Mouse (Mus musculus) kidney, embryonic 14.5 days (tissue): ENCODE measurements around the gene Abcc1. TPM values are rescaled to one million over a fixed set of nuclear protein-coding genes. Genes with fewer than 3 reads are reported as not detected.

Experiments used
- ATAC-seq: fragments of 200-750 bp; cut with Nextera tagmentation; 2 replicates; pipeline ENCODE4 v1.8.0; 2017; ENCODE audit warnings: moderate number of reproducible peaks, mild to moderate bottlenecking, moderate TSS enrichment, moderate library complexity; ENCODE audit not compliant: low FRiP score, low TSS enrichment
- H3K27ac ChIP-seq: fragments of 300-500 bp; sonication (generic); 2 replicates; pipeline ENCODE4 v1.5.1; 2014; ENCODE audit warnings: low read depth, mild to moderate bottlenecking, low read length, moderate library complexity, mixed read lengths
- H3K27me3 ChIP-seq: fragments of 300-500 bp; sonication (generic); 2 replicates; pipeline ENCODE4 v1.6.1; 2014; ENCODE audit warnings: mild to moderate bottlenecking, low read length; ENCODE audit not compliant: control insufficient read depth, insufficient read depth
- H3K36me3 ChIP-seq: fragments of 300-500 bp; sonication (generic); 2 replicates; pipeline ENCODE4 v1.6.1; 2014; ENCODE audit warnings: low read length, mixed read lengths; ENCODE audit not compliant: control insufficient read depth, insufficient read depth
- H3K4me1 ChIP-seq: fragments of 300-500 bp; sonication (generic); 2 replicates; pipeline ENCODE4 v1.6.1; 2014; ENCODE audit warnings: low read length, mixed read lengths; ENCODE audit not compliant: control insufficient read depth, insufficient read depth
- H3K4me2 ChIP-seq: fragments of 300-500 bp; sonication (generic); replicated peaks from 2 replicates; pipeline ENCODE4 v1.6.1; 2014; ENCODE audit warnings: low read depth, mild to moderate bottlenecking, low read length
- H3K4me3 ChIP-seq: fragments of 300-500 bp; sonication (generic); 2 replicates; pipeline ENCODE4 v1.5.1; 2014; ENCODE audit warnings: mild to moderate bottlenecking, low read length
- H3K9ac ChIP-seq: fragments of 300-500 bp; sonication (generic); 2 replicates; pipeline ENCODE4 v1.6.1; 2014; ENCODE audit warnings: low read depth, mild to moderate bottlenecking, low read length, moderate library complexity
- H3K9me3 ChIP-seq: fragments of 300-500 bp; sonication (generic); 2 replicates; pipeline ENCODE4 v1.6.1; 2016; ENCODE audit warnings: low read length; ENCODE audit not compliant: control insufficient read depth
- WGBS: fragments of 180-500 bp; shearing (Covaris S2); extraction: QIAGEN DNeasy Blood & Tissue Kit; methylation state at CpG from one replicate; pipeline ENCODE4 v1.1.7; 2014; 5-methylcytosine and 5-hydroxymethylcytosine counted together
- polyA plus RNA-seq: library from polyadenylated mRNA; unstranded; fragments of >200 nt; fragmentation: Nextera tagmentation; extraction: Ambion mirVana; gene quantifications from 2 replicates; pipeline ENCODE4 v1.2.1, GENCODE M21; 2014

The Abcc1 gene
- polyA plus RNA-seq, 1 experiment from 2014 or later, result 13.6 TPM

DNA sequence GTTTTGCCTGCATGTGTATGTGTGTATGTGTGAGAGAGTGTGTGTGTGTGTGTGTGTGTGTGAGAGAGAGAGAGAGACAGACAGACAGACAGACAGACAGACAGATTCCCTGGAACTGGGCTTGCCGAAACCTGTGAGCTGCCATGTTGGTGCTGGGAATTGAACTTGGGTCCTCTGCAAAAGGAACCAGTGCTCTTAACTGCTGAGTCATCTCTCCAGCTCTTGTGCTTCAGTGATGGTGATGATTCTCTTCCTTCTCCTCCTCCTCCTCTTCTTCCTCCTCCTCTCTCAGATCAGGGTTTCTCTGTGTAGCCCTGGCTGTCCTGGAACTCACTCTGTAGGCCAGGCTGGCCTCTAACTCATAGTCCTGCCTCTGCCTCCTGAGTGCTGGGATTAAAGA is 4.7 kb downstream of the Abcc1 start:
- H3K27me3 ChIP-seq, result no peaks in the 10 kb centered on the region
- no peaks in the 10 kb centered on the region; the same call in 1 of the 2 replicates for H3K4me1 ChIP-seq
- no peak overlapping the region for H3K4me3 ChIP-seq
- no peak overlapping the region for H3K9ac ChIP-seq
- no peak overlapping the region for H3K27ac ChIP-seq
- no peaks in the 10 kb centered on the region for H3K9me3 ChIP-seq
- no peaks in the 10 kb centered on the region for H3K36me3 ChIP-seq
- no peak overlapping the region for H3K4me2 ChIP-seq
- 94% methylated on average over 1 of the region's 1 CpGs for WGBS
- no peak for ATAC-seq

DNA sequence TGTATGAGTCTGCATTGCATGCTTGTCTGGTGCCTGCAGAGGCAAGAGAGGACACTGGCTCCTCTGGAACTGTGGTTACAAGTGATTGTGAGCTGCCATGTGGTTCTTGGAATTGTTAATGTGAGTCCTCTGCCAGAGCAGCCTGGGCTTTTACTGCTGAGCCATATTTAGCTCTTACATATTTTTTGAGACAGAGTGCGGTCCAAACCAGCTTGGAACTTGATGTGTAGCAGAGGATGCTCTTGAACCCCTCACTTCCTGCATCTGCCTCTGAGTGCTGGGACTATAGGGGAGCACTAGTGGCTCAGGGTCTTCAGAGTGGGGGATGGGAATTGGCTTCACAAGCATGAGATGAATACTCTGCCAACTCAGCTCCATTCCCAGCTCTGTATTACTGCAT is 10.0 kb downstream of the Abcc1 start:
- H3K4me1 ChIP-seq, result peaks cover 12% of the 10 kb centered on the region
- no peaks in the 10 kb centered on the region for H3K9me3 ChIP-seq
- H3K27me3 ChIP-seq, result no peaks in the 10 kb centered on the region
- H3K36me3 ChIP-seq, result no peaks in the 10 kb centered on the region
- 85% methylated on average over 1 of the region's 1 CpGs for WGBS
- H3K4me3 ChIP-seq, result no peak overlapping the region
- H3K27ac ChIP-seq, result no peak overlapping the region
- H3K9ac ChIP-seq, result no peak overlapping the region
- no peak for ATAC-seq
- no peak overlapping the region for H3K4me2 ChIP-seq

DNA sequence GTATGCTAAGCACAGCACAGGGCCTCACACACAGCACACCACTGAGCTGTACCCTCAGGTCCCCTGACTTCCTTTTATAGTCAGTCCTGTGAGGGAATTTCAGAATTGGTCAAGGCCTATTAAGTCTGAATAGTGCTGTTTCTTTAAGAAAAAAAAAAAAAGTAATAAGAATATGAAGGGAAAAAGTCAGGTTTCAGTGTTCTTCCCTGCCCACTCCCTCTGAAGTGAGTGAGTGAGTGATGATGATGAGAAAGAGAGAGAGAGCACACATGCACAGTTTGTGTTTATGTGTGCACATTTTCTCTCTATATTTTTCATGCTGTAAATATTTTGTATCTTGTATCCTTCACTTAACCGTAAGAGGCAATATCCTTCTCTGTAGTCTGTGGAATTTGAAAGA is 11.0 kb downstream of the Abcc1 start:
- peak overlapping the region; percentile 12; the same call in 1 of the 2 replicates for H3K27ac ChIP-seq
- no peak overlapping the region for H3K4me2 ChIP-seq

DNA sequence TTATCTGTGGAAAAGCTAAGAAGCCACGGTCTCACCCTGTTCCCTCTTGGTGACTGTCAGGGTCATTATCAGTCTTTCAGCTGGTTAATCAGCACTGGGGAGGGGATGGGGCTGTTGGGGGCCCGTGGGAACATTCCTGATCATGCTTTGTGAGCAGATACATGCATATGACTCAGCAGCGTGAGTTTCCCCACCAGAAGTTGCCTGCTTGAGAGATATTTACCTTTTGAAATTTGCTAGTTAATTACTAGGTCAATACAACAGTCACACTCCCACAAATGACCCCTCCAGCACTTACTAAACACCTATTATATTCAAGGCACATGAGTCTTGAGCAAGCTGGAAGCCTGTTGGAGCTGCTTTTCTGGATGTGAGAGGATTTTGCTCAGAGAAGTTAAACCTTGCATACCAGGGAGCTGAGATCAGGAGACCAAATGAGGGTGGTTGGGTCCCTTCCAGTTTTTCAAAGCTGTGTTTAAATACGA is 11.5 kb downstream of the Abcc1 start:
- Histone ChIP-seq H3K4me1 (peaks cover 12% of the 10 kb centered on the region), H3K4me2 (no peak overlapping the region), H3K9ac (no peak overlapping the region), H3K27ac (peak overlapping the region; percentile 12; the same call in 1 of the 2 replicates), H3K9me3 (no peaks in the 10 kb centered on the region), H3K27me3 (no peaks in the 10 kb centered on the region), H3K36me3 (no peaks in the 10 kb centered on the region), H3K4me3 (no peak overlapping the region)
- no peak for ATAC-seq
- WGBS, result 43% methylated on average over 4 of the region's 4 CpGs

More for the DNA sequence above, 11.0 kb downstream of the Abcc1 start:
- no peak for ATAC-seq
- Histone ChIP-seq H3K4me1 (peaks cover 12% of the 10 kb centered on the region), H3K36me3 (no peaks in the 10 kb centered on the region), H3K4me3 (no peak overlapping the region), H3K9me3 (no peaks in the 10 kb centered on the region), H3K9ac (no peak overlapping the region), H3K27me3 (no peaks in the 10 kb centered on the region)
- WGBS, result 73% methylated on average over 1 of the region's 1 CpGs

DNA sequence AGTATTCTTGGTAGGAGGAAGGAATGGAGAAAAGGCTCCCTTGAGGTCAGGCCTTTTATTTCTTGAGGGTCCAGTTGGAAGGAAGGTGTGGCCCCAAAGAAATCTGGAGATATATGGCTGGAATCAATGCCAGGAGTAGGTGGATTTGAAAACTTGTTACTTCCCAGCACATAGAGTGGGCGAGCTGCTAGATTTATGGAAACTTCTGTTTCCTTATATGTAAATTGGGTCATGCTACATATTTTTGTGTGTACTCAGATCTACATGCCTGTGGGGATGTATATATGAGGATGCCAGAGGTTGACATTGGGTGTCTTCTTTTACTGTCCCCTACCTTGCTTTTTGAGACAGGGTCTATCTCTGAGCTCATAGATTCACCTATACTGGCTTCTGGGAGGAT is 14.6 kb downstream of the Abcc1 start:
- H3K4me1 ChIP-seq, result peaks cover 12% of the 10 kb centered on the region
- no peak overlapping the region for H3K27ac ChIP-seq
- 85% methylated on average over 1 of the region's 1 CpGs for WGBS
- no peak overlapping the region for H3K4me3 ChIP-seq
- no peaks in the 10 kb centered on the region for H3K27me3 ChIP-seq
- H3K9ac ChIP-seq, result no peak overlapping the region
- H3K9me3 ChIP-seq, result no peaks in the 10 kb centered on the region
- H3K4me2 ChIP-seq, result no peak overlapping the region
- no peak for ATAC-seq
- H3K36me3 ChIP-seq, result no peaks in the 10 kb centered on the region

DNA sequence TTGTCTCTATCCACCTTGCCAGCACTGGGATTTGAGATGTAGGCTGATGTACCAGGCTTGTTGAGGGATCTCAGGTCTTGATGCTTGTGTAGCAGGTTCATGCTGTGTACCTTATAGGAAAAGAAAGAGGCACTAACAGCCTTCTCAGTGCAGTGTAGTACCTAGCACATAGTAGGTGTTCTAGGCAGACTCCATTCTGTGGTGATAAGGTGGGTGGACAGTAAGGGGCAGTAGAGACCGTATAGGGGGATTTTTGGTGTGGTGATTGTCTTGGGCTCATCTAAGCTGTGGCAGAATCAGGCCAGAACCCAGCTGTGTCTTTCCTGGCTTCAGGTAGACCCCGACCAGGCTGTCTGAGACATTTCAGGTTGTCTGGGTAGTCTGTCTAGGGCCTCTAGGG is 15.0 kb downstream of the Abcc1 start:
- no peak for ATAC-seq
- no peak overlapping the region for H3K27ac ChIP-seq

DNA sequence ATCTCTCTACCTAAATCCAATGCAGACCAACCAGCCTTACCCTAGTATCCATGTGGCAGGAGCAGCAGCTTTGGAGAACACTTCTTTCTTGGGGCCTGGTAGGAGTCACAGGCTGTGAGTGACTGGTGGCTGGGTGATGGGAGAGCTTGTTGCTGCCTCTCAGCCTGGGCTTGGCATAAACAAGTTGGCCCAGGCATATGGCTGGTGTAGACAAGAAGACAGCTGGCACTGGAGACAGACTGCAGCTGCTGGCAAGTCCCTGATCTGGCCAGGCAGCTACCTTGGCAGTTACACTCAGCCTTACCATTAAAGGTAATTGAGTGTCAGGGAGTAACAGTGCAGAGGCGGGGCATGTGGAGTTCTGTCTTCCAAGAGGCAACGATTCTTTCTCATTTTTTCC is 16.0 kb downstream of the Abcc1 start:
- Histone ChIP-seq H3K4me3 (no peak overlapping the region), H3K9me3 (no peaks in the 10 kb centered on the region), H3K36me3 (no peaks in the 10 kb centered on the region), H3K27me3 (no peaks in the 10 kb centered on the region), H3K27ac (no peak overlapping the region), H3K4me1 (peaks cover 8% of the 10 kb centered on the region), H3K4me2 (no peak overlapping the region), H3K9ac (no peak overlapping the region)
- WGBS, result 73% methylated on average over 2 of the region's 2 CpGs
- ATAC-seq, result no peak

More for the DNA sequence above, 15.0 kb downstream of the Abcc1 start:
- H3K4me1 ChIP-seq, result peaks cover 12% of the 10 kb centered on the region
- H3K27me3 ChIP-seq, result no peaks in the 10 kb centered on the region
- H3K9ac ChIP-seq, result no peak overlapping the region
- no peaks in the 10 kb centered on the region for H3K36me3 ChIP-seq
- H3K9me3 ChIP-seq, result no peaks in the 10 kb centered on the region
- no peak overlapping the region for H3K4me2 ChIP-seq
- H3K4me3 ChIP-seq, result no peak overlapping the region
- 86% methylated on average over 2 of the region's 2 CpGs for WGBS

DNA sequence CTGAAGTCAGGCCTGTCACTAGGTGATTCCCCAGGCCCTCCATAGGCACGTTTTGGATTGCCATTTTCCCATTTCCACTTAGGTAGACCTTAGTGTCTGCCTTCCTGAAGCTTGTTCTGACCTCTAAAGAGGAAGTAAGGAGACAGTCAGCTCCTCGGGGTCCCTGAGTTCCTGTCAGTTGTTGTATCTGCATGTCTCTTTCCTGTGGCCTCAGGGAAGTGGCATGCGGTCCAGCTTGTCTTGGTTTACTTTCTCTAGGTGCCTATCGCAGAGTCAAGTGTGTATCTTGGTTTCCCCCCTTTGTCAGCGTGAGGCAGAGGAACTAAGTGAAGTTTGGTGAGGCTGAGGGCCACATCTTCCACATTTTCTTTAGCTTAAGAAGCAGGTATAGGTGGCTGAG is 17.3 kb downstream of the Abcc1 start:
- Histone ChIP-seq H3K27me3 (no peaks in the 10 kb centered on the region), H3K27ac (no peak overlapping the region), H3K4me1 (no peaks in the 10 kb centered on the region), H3K36me3 (no peaks in the 10 kb centered on the region), H3K4me2 (no peak overlapping the region), H3K4me3 (no peak overlapping the region), H3K9ac (no peak overlapping the region), H3K9me3 (no peaks in the 10 kb centered on the region)
- 81% methylated on average over 5 of the region's 5 CpGs for WGBS
- ATAC-seq, result no peak

DNA sequence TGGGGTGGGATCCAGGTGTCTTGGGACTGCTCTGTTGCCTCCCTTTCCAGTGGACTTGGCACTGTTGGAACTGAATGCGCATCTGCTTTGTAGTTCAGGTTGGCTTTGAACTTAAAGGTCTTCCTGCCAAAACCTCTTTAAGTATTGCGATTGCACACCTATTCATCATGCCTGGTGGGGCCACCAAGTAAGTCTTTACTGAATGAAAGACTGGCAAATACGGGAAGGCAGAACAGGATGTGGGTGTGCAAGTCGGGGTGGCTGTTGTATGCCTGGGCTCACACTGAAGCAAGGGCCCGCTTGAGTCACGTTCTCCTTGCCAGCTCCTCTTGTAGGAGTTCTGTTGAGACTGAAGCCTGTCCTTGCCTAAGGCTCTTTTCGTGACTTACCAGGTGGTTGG is 18.5 kb downstream of the Abcc1 start:
- Histone ChIP-seq H3K4me2 (no peak overlapping the region), H3K36me3 (no peaks in the 10 kb centered on the region), H3K27me3 (no peaks in the 10 kb centered on the region), H3K4me3 (no peak overlapping the region), H3K9me3 (no peaks in the 10 kb centered on the region), H3K4me1 (no peaks in the 10 kb centered on the region), H3K27ac (no peak overlapping the region), H3K9ac (no peak overlapping the region)
- WGBS, result 96% methylated on average over 7 of the region's 7 CpGs
- ATAC-seq, result no peak
